Mouse (Mus musculus): ENCODE data around the gene Zfp580.
A peak's percentile ranks its signal among the peaks of the same experiment; 100 is the strongest.

- TF ChIP-seq CTCF (IDR thresholded peaks at IDR 0.05) (no peak), EP300 (IDR thresholded peaks at IDR 0.05) (0 out of 2 replicates have a peak, but pooled peaks have one; percentile 9)
These were observed 31.2 kb upstream of the Zfp580 start, which contains the start of the genes Zfp865 and Ccdc106 for GRCm38 (mm10) chr7:5020000-5020681.

Data from lung, postnatal 0 days (tissue).